Mouse (Mus musculus): Measurements from ENCODE around the gene Soat1.

The Soat1 gene

DNA sequence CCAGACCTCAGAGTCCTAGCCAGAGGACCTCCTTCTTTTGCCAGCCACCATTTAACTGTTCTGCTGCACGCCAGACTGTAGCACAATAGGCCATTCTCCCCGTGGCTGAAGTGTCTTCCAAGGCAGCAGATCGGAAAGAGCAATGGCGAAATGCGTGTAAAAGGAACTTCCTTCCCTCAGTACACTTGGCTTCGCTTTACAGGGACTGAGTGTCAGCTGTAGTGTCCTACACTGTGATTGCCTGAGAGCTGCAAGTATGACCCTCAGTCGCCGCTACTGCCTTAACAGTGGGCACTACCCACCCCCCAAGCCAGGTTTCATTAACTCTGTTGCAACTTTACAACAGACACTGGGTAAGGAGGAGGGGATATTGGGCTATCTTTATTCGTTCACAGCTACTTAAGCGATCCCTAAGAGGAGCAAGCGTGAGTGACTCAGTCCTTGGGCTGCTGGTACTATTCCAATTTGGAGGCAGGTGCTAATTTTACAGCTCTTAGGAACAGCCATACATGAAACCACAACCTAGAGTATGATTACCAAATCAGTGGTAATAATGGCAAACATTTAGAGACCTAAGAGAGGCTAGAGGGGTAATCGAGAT lies 6.4 kb downstream of the Soat1 start:
- DNase-seq (ENCODE audit: low read depth in 2 of 2, low spot score in 2 of 2) = no peak

GRCm38 (mm10) chr1:156464963-156465362 lies 9.2 kb downstream of the Soat1 start:
- no peak for DNase-seq (ENCODE audit: low read depth in 2 of 2, low spot score in 2 of 2)

DNA sequence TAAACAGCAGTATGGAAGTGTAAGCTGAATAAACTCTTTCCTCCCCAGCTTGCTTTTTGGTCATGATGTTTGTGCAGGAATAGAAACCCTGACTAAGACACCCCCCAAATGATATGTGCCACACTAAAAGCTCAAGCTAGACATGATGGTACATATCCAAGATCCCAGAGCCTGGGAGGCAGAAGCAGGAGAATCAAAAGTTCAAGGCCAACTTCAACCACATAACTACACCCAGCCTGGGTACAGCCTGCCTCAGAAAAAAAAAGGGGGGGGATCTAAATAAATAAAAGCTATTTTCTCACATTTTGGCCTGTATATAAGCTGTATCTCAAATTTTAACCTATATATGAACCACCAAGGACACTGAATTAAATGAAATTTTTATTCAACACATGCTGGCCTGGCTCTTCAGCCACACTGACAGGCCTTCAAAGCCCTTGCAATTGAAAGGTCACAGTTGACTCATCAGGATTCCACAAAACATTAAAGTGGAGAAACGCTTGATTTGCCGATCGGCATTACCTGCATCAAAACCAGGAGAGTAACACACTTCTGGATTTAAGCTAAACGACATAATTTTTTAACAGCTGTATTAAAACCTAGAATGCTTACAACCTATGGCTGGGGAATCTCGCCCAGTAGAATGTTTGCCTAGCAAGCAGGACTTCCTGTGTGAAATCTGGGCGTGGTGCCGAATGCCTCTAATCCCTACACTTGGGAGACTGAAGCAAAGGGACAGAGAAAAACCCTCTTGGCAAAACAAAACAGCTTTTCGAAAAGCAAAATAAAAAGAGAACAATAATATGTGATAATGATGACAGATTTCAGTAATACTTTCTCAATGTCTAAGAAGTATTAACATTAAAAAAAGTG lies 9.9 kb downstream of the Soat1 start:
- DNase-seq (ENCODE audit: low read depth in 2 of 2, low spot score in 2 of 2) = no peak

DNA sequence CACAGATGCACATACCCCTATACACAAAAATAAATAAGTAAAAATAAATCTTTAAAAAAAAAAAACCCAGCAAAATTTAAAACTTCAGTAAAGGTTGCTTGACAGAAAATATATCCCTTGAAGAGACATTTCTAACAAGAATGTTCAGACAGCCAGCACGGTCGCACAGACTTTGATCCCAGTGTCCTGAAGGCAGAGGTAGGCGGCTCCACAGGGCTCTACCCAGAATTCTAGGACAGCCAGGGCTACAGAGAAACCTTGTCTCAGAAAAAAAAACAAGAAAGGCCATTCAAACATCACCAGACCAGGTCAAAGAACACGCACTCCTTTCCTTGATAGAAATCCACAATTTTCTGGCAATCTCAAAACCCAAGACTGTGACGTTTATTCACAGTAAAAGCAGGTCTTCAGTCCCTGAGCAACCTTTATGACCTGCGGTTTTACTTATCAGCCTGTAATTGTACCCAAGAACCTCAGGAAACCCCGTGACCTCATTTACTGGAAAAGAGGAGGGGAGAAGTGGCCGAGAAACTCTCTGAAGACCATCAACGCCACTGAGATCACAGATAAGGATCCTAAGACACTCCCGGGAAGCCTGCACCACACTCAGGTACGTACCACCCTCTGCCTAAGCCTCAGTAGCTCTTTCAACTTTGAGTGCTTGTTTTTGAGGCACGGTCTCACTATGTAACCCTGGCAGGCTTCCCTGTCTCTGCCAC lies 11.7 kb downstream of the Soat1 start:
- no peak for DNase-seq (ENCODE audit: low read depth in 2 of 2, low spot score in 2 of 2)

- no peak for DNase-seq (ENCODE audit: low read depth in 2 of 2, low spot score in 2 of 2)
Observed at GRCm38 (mm10) chr1:156461036-156461435, 13.1 kb downstream of the Soat1 start.

DNA sequence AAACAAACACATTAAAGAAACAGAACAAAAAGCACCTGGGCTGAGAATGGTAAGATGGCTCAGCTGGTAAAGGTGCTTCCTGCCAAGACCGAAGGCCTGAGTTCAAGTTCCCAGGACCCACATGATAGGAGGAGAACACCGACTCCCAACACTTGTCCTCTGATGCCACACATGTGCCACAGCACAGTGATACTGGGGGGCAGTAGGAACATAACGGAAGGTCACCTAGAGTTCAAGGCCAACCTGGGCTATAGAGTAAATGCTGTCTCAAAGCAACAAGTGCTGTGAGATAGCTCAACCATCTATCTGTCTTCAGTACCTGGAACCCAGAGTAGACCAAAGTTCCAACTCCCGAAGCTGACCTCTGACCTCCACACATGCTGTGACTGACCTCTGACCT lies 13.9 kb downstream of the Soat1 start:
- DNase-seq (ENCODE audit: low read depth in 2 of 2, low spot score in 2 of 2) = no peak

GRCm38 (mm10) chr1:156459690-156460089 lies 14.4 kb downstream of the Soat1 start:
- DNase-seq (ENCODE audit: low read depth in 2 of 2, low spot score in 2 of 2) = no peak

- no peak for DNase-seq (ENCODE audit: low read depth in 2 of 2, low spot score in 2 of 2)
Observed at GRCm38 (mm10) chr1:156458391-156459060, 15.6 kb downstream of the Soat1 start.

- no peak for DNase-seq (ENCODE audit: low read depth in 2 of 2, low spot score in 2 of 2)
Observed at GRCm38 (mm10) chr1:156455005-156455758, 18.9 kb downstream of the Soat1 start.

DNA sequence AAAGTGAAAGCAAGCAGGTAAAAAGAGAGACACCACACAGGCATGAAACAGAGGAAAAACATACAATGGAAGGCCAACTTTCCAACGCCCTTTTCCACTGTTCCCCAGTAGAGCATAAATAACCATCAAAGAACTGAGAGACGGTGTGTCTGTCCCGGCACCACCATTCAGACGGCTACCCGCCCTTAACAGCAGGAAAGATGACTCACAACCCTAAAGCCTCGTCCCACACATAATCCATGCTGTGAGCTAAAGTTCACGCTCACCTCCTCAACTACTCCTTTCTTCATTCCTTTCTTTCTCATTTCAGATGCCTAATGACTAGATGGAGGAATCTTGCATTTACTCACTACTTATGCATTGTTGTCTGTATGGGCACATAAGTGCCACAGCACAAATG lies 19.7 kb downstream of the Soat1 start:
- DNase-seq (ENCODE audit: low read depth in 2 of 2, low spot score in 2 of 2) = no peak

- no peak for DNase-seq (ENCODE audit: low read depth in 2 of 2, low spot score in 2 of 2)
Observed at GRCm38 (mm10) chr1:156453876-156454275, 20.3 kb downstream of the Soat1 start.

GRCm38 (mm10) chr1:156450478-156450877 lies 23.7 kb downstream of the Soat1 start:
- no peak for DNase-seq (ENCODE audit: low read depth in 2 of 2, low spot score in 2 of 2)

DNA sequence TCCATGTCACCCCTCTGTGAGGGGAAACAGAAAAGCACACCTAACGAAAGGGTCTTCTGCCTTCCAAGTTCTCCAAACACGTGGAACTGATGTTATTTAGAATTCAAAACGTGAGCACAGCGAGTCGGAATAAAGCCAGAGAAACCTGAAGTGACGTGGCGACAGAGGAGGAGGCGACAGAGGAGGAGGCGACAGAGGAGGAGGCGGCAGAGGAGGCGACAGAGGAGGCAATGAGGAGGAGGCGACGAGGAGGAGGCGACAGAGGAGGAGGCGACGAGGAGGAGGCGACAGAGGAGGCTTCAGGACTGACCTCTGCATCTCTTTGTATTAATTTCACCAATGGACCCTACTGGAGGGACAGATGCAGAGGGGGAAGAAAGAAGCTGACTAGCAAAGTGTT lies 24.4 kb downstream of the Soat1 start:
- no peak for DNase-seq (ENCODE audit: low read depth in 2 of 2, low spot score in 2 of 2)

- DNase-seq (ENCODE audit: low read depth in 2 of 2, low spot score in 2 of 2) = no peak
Observed at GRCm38 (mm10) chr1:156449089-156449488, 25.0 kb downstream of the Soat1 start.

DNA sequence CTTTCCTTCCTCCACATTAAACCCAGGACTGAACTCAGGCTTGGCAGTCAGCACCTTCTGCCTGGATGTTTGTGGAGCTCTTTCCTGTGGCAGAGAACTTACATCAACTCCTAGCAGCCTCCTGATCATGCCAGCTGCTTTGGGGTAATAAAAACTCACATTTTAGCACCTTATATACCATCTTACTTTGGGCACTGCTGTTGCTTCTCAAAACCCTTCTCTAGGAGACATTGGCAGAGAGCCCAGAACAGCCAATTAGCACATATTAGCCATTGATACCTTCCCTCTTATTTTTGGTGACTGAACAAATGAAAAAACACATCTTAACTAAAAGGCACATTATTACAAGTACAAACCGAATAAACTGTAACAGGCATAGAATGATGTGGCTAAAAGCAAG lies 29.1 kb downstream of the Soat1 start:
- DNase-seq (ENCODE audit: low read depth in 2 of 2, low spot score in 2 of 2) = no peak

DNA sequence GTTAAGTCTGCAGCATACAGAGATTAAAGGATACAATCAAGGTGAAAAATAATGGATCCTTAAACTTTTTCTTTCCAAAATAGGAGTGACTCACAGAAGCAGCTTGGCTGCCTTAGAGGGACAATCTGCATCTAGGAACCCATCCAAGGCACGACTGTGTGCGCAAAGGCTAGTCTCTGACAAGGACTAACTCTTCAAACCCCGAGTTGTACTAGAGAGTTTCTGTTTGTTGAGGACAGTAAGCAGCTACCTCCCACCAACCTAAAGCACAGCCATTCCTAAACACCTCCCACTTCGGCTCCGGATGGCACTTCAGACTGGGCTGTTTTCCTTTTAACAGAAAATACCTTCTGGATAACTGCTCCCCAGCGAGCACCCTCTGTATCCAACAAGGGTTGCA lies 31.4 kb downstream of the Soat1 start:
- DNase-seq (ENCODE audit: low read depth in 2 of 2, low spot score in 2 of 2) = no peak

- DNase-seq (ENCODE audit: low read depth in 2 of 2, low spot score in 2 of 2) = no peak
Observed at GRCm38 (mm10) chr1:156442266-156442665, 31.9 kb downstream of the Soat1 start.

DNA sequence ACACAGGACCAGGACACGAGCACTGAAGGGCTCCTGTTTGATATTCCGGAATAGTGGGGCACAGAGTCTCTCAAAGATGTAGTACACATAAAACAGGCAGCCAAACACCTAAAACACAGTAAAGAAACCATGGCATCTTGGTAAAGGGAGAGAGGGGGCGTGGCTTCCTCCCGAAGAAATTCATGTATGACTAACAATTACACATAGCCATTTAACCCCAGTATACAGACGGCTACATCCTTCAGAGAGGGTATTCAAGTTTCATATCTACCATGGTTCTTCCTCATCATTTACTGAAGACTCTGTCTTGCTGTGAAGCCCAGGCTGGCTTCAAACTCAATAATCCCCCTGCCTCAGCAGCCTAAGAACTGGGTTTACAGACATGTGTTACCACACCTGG lies 36.4 kb downstream of the Soat1 start:
- no peak for DNase-seq (ENCODE audit: low read depth in 2 of 2, low spot score in 2 of 2)

DNA sequence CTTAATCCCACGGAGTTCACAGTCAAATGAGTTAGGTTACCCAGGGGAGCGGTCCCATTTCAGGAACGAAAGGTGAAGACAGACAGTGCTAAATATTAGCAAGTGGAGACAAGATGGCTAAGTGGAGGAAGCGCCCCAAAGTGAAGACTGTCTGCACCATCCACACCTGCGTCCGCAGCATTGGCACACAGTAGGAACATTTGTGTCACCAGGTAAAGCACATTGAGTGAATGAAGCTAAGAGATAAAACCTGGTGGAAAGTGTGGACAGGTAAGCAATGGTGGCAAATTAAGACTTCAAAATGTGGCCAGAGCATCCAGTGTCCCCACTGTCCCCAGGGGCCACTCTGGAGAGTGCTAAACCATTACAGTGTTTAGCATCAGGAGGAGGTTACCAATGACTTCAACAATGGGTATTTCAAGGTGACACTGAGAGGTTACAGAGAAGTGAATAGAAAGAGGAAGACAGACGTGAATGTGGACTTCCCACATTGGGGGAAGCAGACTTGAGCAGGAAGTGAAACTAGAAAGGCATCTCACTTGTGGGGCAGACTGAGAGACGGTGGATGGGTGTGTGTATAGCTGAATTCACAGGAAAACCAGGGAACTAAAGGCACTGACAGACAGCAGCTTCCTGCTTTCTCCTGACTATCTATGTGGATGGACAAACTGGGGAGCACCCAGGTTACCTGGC lies 37.0 kb downstream of the Soat1 start:
- DNase-seq (ENCODE audit: low read depth in 2 of 2, low spot score in 2 of 2) = no peak

GRCm38 (mm10) chr1:156433497-156433896 lies 40.6 kb downstream of the Soat1 start:
- DNase-seq (ENCODE audit: low read depth in 2 of 2, low spot score in 2 of 2) = no peak
